Mouse (Mus musculus) liver, adult 2 months (tissue): ENCODE data around the gene Aif1l. TPM values are rescaled to one million over a fixed set of nuclear protein-coding genes. Genes with fewer than 3 reads are reported as not detected.

Experiments
- DNase-seq: peaks from one replicate; pipeline ENCODE4 v3.0.0-alpha.2; 2011; ENCODE audit warnings: low read depth, low spot score; ENCODE audit errors: extremely low read depth
- H3K27ac ChIP-seq: fragments of 200-500 bp; replicated peaks from 2 replicates; pipeline ENCODE4 v1.5.1; 2012; ENCODE audit warnings: low read depth, mild to moderate bottlenecking, control low read depth, inconsistent platforms, low read length; ENCODE audit not compliant: insufficient read depth
- H3K27me3 ChIP-seq: fragments of 200-500 bp; 2 replicates; pipeline ENCODE4 v1.6.1; 2012; ENCODE audit warnings: mild to moderate bottlenecking, moderate library complexity, low read length, inconsistent platforms; ENCODE audit not compliant: control insufficient read depth, insufficient read depth
- H3K36me3 ChIP-seq: fragments of 200-500 bp; 2 replicates; pipeline ENCODE4 v1.6.1; 2012; ENCODE audit warnings: low read length, inconsistent platforms; ENCODE audit not compliant: control insufficient read depth, insufficient read depth
- H3K4me1 ChIP-seq: fragments of 200-500 bp; 2 replicates; pipeline ENCODE4 v1.6.1; 2011; ENCODE audit warnings: low read length; ENCODE audit not compliant: control insufficient read depth, insufficient read depth
- H3K4me3 ChIP-seq: fragments of 200-500 bp; 2 replicates; pipeline ENCODE4 v1.5.1; 2011; ENCODE audit warnings: low read depth, mild to moderate bottlenecking, control low read depth, low read length, moderate library complexity; ENCODE audit not compliant: insufficient read depth
- H3K79me2 ChIP-seq: fragments of 200-500 bp; 2 replicates; pipeline ENCODE4 v1.6.1; 2012; ENCODE audit warnings: inconsistent platforms, mild to moderate bottlenecking, low read length, moderate library complexity; ENCODE audit not compliant: control insufficient read depth, insufficient read depth
- H3K9ac ChIP-seq: fragments of 200-500 bp; 2 replicates; pipeline ENCODE4 v1.6.1; 2012; ENCODE audit warnings: low read depth, mild to moderate bottlenecking, control low read depth, inconsistent platforms, low read length
- CTCF ChIP-seq: fragments of 200-500 bp; IDR thresholded peaks from 2 replicates; pipeline ENCODE4 v1.5.1; 2011; ENCODE audit warnings: low read depth, low read length, control low read depth
- POLR2A ChIP-seq: fragments of 200-500 bp; IDR thresholded peaks from 2 replicates; pipeline ENCODE4 v1.6.1; 2011; ENCODE audit warnings: low read length, control low read depth; ENCODE audit not compliant: insufficient read depth; ENCODE audit errors: extremely low read depth
- WGBS: fragments of 180-500 bp; shearing (Covaris S2); methylation state at CpG from one replicate; pipeline ENCODE4 v1.1.7; 2018; 5-methylcytosine and 5-hydroxymethylcytosine counted together
- polyA plus RNA-seq: library from polyadenylated mRNA; depleted of rRNA; stranded (reverse); fragments of >200 nt; gene quantifications from 2 replicates; pipeline ENCODE4 v1.2.3, GENCODE M21; 2012
- total RNA-seq: library from RNA; depleted of rRNA; stranded (reverse); fragments of >200 nt; gene quantifications from 2 replicates; pipeline ENCODE4 v1.2.3, GENCODE M21; 2014

Gene Aif1l
- total and polyA plus RNA-seq, 2 experiments: 0.16 to 0.18 TPM

- H3K9ac ChIP-seq: no peak overlapping the region
- peaks cover 9% of the 10 kb centered on the region; the same call in 1 of the 2 replicates for H3K4me1 ChIP-seq
- no peaks in the 10 kb centered on the region for H3K27me3 ChIP-seq
- no peak overlapping the region for H3K4me3 ChIP-seq
- TF ChIP-seq CTCF (no peak), POLR2A (no peak)
- peak; percentile 84 for DNase-seq
- 14% methylated on average over 4 of the region's 4 CpGs for WGBS
- no peak overlapping the region for H3K27ac ChIP-seq
- no peaks in the 10 kb centered on the region for H3K79me2 ChIP-seq
- H3K36me3 ChIP-seq: no peaks in the 10 kb centered on the region
These were observed 6.9 kb upstream of the Aif1l start for GRCm38 (mm10) chr2:31943011-31943410.

DNA sequence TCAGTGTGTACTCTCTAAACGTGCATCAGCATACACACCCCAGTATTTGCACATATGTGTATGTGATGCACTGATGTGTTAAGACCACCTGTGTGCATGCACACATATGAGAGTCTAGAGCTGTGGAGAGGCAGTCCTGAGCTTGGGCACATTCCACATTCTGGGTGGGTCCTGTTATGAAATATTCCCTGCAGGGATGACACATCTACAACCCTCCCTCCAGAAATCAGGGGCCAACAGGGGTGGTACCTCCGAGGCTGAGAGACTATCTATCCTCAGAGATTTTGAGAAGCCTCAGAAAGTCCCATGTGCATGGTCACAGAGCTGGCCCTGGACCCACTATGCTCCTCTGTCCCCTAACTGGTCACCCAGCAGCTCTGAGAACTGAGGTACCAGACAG is 4.4 kb upstream of the Aif1l start:
- Histone ChIP-seq H3K27me3 (peaks cover 7% of the 10 kb centered on the region), H3K4me3 (no peak overlapping the region), H3K27ac (no peak overlapping the region), H3K36me3 (no peaks in the 10 kb centered on the region), H3K9ac (no peak overlapping the region), H3K79me2 (no peaks in the 10 kb centered on the region), H3K4me1 (peaks cover 9% of the 10 kb centered on the region; the same call in 1 of the 2 replicates)
- WGBS: 69% methylated on average over 2 of the region's 2 CpGs
- TF ChIP-seq CTCF: no peak
- no peak for TF ChIP-seq POLR2A
- DNase-seq: no peak

GRCm38 (mm10) chr2:31948392-31948791 is 1.5 kb upstream of the Aif1l start:
- no peak overlapping the region for H3K9ac ChIP-seq
- TF ChIP-seq CTCF (no peak), POLR2A (no peak)
- peaks cover 2% of the 10 kb centered on the region; the same call in 1 of the 2 replicates for H3K4me1 ChIP-seq
- WGBS: 85% methylated on average over 6 of the region's 6 CpGs
- H3K27ac ChIP-seq: no peak overlapping the region
- no peaks in the 10 kb centered on the region for H3K79me2 ChIP-seq
- H3K27me3 ChIP-seq: peaks cover 8% of the 10 kb centered on the region
- H3K4me3 ChIP-seq: no peak overlapping the region
- no peaks in the 10 kb centered on the region for H3K36me3 ChIP-seq
- no peak for DNase-seq

GRCm38 (mm10) chr2:31948801-31949200 is 1.1 kb upstream of the Aif1l start:
- Histone ChIP-seq H3K27me3 (peaks cover 8% of the 10 kb centered on the region), H3K4me3 (no peak overlapping the region), H3K4me1 (0 out of 2 replicates have a peak, but pooled peaks cover 2% of the 10 kb centered on the region), H3K36me3 (no peaks in the 10 kb centered on the region), H3K9ac (no peak overlapping the region), H3K79me2 (no peaks in the 10 kb centered on the region), H3K27ac (no peak overlapping the region)
- TF ChIP-seq CTCF (no peak), POLR2A (no peak)
- 76% methylated on average over 6 of the region's 6 CpGs for WGBS
- DNase-seq: no peak

DNA sequence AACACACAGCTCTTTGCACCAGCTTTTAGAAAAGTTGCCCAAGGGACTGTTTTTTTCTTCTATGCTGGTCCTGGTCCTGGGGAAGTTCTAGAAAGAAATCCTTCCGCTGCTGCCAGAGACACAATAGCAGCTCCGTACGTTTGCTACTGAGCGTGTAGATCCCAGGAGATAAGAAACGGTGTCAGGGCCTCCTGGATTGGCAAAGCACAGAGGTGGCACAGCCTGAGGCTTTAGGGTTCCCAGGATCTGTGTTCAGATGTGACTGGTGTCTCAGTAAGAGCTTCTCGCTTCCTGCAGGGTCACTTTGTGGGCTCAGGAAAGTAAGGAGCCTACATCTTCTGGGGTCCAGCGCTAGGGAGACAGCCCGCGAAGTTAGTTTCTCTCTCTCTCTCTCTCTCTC is 1.0 kb downstream of the Aif1l start:
- TF ChIP-seq POLR2A (no peak), CTCF (no peak)
- H3K4me3 ChIP-seq: no peak overlapping the region
- no peak overlapping the region for H3K27ac ChIP-seq
- H3K9ac ChIP-seq: no peak overlapping the region
- H3K36me3 ChIP-seq: no peaks in the 10 kb centered on the region
- peaks cover 8% of the 10 kb centered on the region for H3K27me3 ChIP-seq
- 52% methylated on average over 9 of the region's 9 CpGs for WGBS
- no peaks in the 10 kb centered on the region for H3K4me1 ChIP-seq
- no peaks in the 10 kb centered on the region for H3K79me2 ChIP-seq
- no peak for DNase-seq

- H3K36me3 ChIP-seq: no peaks in the 10 kb centered on the region
- H3K4me3 ChIP-seq: no peak overlapping the region
- no peak for TF ChIP-seq POLR2A
- TF ChIP-seq CTCF: no peak
- H3K4me1 ChIP-seq: no peaks in the 10 kb centered on the region
- DNase-seq: peak; percentile 29
- H3K27ac ChIP-seq: no peak overlapping the region
- 76% methylated on average over 10 of the region's 10 CpGs for WGBS
- H3K27me3 ChIP-seq: peaks cover 8% of the 10 kb centered on the region
- no peak overlapping the region for H3K9ac ChIP-seq
- H3K79me2 ChIP-seq: no peaks in the 10 kb centered on the region
These were observed 2.3 kb downstream of the Aif1l start for GRCm38 (mm10) chr2:31952236-31952635.
